In the genomic region with DNA sequence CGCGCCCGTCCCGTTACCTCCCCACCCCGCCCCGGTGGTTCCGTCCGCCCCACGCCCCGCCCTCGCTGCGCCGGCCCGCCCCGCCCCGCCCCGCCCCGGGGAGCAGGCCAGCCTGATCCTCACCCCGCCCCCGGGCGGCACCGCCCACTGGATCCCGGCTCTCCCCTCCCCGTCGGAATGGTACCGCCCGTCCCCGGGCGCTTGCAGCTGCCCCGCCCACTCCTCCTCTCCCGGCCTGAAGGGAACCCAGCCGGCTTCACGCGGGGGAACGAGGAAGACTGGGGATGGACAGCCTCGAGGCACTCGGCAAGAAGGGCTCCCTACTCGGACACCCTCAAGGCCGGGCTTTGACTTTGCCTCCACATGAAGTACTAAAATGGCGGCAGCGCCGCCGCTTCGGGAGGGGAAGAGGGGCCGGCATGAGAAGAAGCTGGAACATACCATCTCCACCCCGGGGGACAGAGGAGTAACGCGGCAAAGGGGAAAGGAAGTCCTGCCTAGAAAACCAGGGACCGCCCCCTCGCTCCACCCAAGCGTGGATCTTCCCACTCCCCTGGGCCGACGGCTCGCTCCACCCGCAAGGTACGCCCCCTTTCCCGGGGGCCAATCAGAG, we compare ENCODE assay signal across 8 mouse cellular contexts. TPM values are rescaled to one million over a fixed set of nuclear protein-coding genes. Genes with fewer than 3 reads are reported as not detected.
A peak's percentile ranks its signal among the peaks of the same experiment; 100 is the strongest.
DNase-seq lines count a peak whose midpoint lies in the region; ATAC-seq and TF ChIP-seq lines count a peak whose summit lies in the region.

No protein-coding gene starts in this region.

- H3K79me2 ChIP-seq in C2C12 (ENCODE audit: control insufficient read depth, insufficient read depth) (peaks cover 47% of the 10 kb centered on the region), myocyte (ENCODE audit: control insufficient read depth, insufficient read depth) (peaks cover 44% of the 10 kb centered on the region)
- H3K79me2 ChIP-seq in liver, adult 2 months (ENCODE audit: control insufficient read depth, insufficient read depth, low read length), result peaks cover 32% of the 10 kb centered on the region

- H3ac ChIP-seq in C2C12 (ENCODE audit: control insufficient read depth, insufficient read length, low read depth), result peak overlapping the region; percentile 83
- H3ac ChIP-seq in myocyte (ENCODE audit: control insufficient read depth, insufficient read length), result peak overlapping the region; percentile 57

- no peak for TF ChIP-seq CTCF in C2C12 (IDR thresholded peaks at IDR 0.05; ENCODE audit: control insufficient read depth, insufficient read depth, insufficient read length)
- TF ChIP-seq CTCF in brain, embryonic 14.5 days (IDR thresholded peaks at IDR 0.05; ENCODE audit: borderline replicate concordance, extremely low read depth, insufficient read depth, insufficient read length), result no peak
- no peak for TF ChIP-seq CTCF in liver, adult 2 months (IDR thresholded peaks at IDR 0.05; ENCODE audit: low read depth, low read length)

- peak; percentile 100 for DNase-seq in brain, embryonic 14.5 days (ENCODE audit: low read depth)
- peak; percentile 97 for DNase-seq in liver, adult 2 months (ENCODE audit: extremely low read depth, low read depth, low spot score)
- DNase-seq in splenic B cell, adult 2 months (ENCODE audit: low read depth, low spot score), result peak; percentile 95

- under 1% methylated on average over 48 of the region's 57 CpGs for WGBS in heart, embryonic 11.5 days (ENCODE audit: insufficient replicate concordance)
- WGBS in kidney, embryonic 16.5 days, result 0% methylated on average over 46 of the region's 57 CpGs
- 1% methylated on average over 53 of the region's 57 CpGs for WGBS in liver, adult 2 months

- H3K27ac ChIP-seq in heart, embryonic 11.5 days (ENCODE audit: low read depth, low read length), result peak overlapping the region; percentile 91
- H3K27ac ChIP-seq in kidney, embryonic 16.5 days (ENCODE audit: low read length), result peak overlapping the region; percentile 96
- peak overlapping the region; percentile 95 for H3K27ac ChIP-seq in liver, adult 2 months (replicated peaks; ENCODE audit: insufficient read depth, low read depth, low read length)

- H3K79me3 ChIP-seq in C2C12 (ENCODE audit: low read depth), result peaks cover 44% of the 10 kb centered on the region

- peaks cover 43% of the 10 kb centered on the region for H3K4me1 ChIP-seq in erythroblast, embryonic 14.5 days (ENCODE audit: control insufficient read depth)
- H3K4me1 ChIP-seq in heart, embryonic 11.5 days (ENCODE audit: control insufficient read depth, insufficient read depth, low read length), result peaks cover 18% of the 10 kb centered on the region
- H3K4me1 ChIP-seq in kidney, embryonic 16.5 days (ENCODE audit: insufficient read depth, low read length), result peaks cover 29% of the 10 kb centered on the region
- peaks cover 17% of the 10 kb centered on the region for H3K4me1 ChIP-seq in liver, adult 2 months (ENCODE audit: control insufficient read depth, insufficient read depth, low read length)

- H3K4me3 ChIP-seq in C2C12 (ENCODE audit: insufficient read depth, poor library complexity, severe bottlenecking), result peak overlapping the region; percentile 83
- H3K4me3 ChIP-seq in erythroblast, embryonic 14.5 days (replicated peaks), result peak overlapping the region; percentile 91
- H3K4me3 ChIP-seq in heart, embryonic 11.5 days (ENCODE audit: low read depth, low read length), result peak overlapping the region; percentile 74
- H3K4me3 ChIP-seq in kidney, embryonic 16.5 days (ENCODE audit: low read length), result peak overlapping the region; percentile 64
- peak overlapping the region; percentile 97 for H3K4me3 ChIP-seq in liver, adult 2 months (ENCODE audit: insufficient read depth, low read depth, low read length)
- peak overlapping the region; percentile 44 for H3K4me3 ChIP-seq in myocyte

- H3K36me3 ChIP-seq in C2C12 (ENCODE audit: control insufficient read depth, insufficient read depth) (peaks cover 39% of the 10 kb centered on the region), myocyte (ENCODE audit: control insufficient read depth, insufficient read depth) (peaks cover 6% of the 10 kb centered on the region)
- H3K36me3 ChIP-seq in erythroblast, embryonic 14.5 days (ENCODE audit: control insufficient read depth), result peaks cover 39% of the 10 kb centered on the region
- H3K36me3 ChIP-seq in heart, embryonic 11.5 days (ENCODE audit: control insufficient read depth, insufficient read depth, low read length), result peaks cover 5% of the 10 kb centered on the region
- peaks cover 25% of the 10 kb centered on the region; the same call in 1 of the 2 replicates for H3K36me3 ChIP-seq in kidney, embryonic 16.5 days (ENCODE audit: insufficient read depth, low read length)
- peaks cover 8% of the 10 kb centered on the region for H3K36me3 ChIP-seq in liver, adult 2 months (ENCODE audit: control insufficient read depth, insufficient read depth, low read length)
- peaks cover 4% of the 10 kb centered on the region for H3K36me3 ChIP-seq in splenic B cell, adult 2 months (ENCODE audit: control insufficient read depth, insufficient read depth, low read length, poor library complexity, severe bottlenecking)

- no peak for TF ChIP-seq POLR2A in brain, embryonic 14.5 days (IDR thresholded peaks at IDR 0.05; ENCODE audit: borderline replicate concordance, extremely low read depth, insufficient read depth, insufficient read length, poor library complexity, severe bottlenecking)
- TF ChIP-seq POLR2A in liver, adult 2 months (IDR thresholded peaks at IDR 0.05; ENCODE audit: extremely low read depth, insufficient read depth, low read length), result no peak
- no peak for TF ChIP-seq POLR2A in myocyte (IDR thresholded peaks at IDR 0.05; ENCODE audit: insufficient read length, low read depth)

- H3K4me2 ChIP-seq in heart, embryonic 11.5 days, result peak overlapping the region; percentile 92
- H3K4me2 ChIP-seq in kidney, embryonic 16.5 days (replicated peaks; ENCODE audit: low read depth, low read length), result peak overlapping the region; percentile 87
- peak overlapping the region; percentile 86 for H3K4me2 ChIP-seq in myocyte (ENCODE audit: low read depth)

- H3K27me3 ChIP-seq in C2C12 (ENCODE audit: control insufficient read depth, insufficient read depth, insufficient read length) (no peaks in the 10 kb centered on the region), myocyte (ENCODE audit: control insufficient read depth, insufficient read depth, insufficient read length) (no peaks in the 10 kb centered on the region)
- no peaks in the 10 kb centered on the region for H3K27me3 ChIP-seq in erythroblast, embryonic 14.5 days (ENCODE audit: control insufficient read depth)
- H3K27me3 ChIP-seq in heart, embryonic 11.5 days (ENCODE audit: control insufficient read depth, insufficient read depth, low read length), result no peaks in the 10 kb centered on the region
- no peaks in the 10 kb centered on the region for H3K27me3 ChIP-seq in kidney, embryonic 16.5 days (ENCODE audit: insufficient read depth, low read length)
- H3K27me3 ChIP-seq in liver, adult 2 months (ENCODE audit: control insufficient read depth, insufficient read depth, low read length), result no peaks in the 10 kb centered on the region
- no peaks in the 10 kb centered on the region for H3K27me3 ChIP-seq in splenic B cell, adult 2 months (ENCODE audit: control insufficient read depth, insufficient read depth, low read length, poor library complexity, severe bottlenecking)

- no peaks in the 10 kb centered on the region for H3K9me3 ChIP-seq in erythroblast, embryonic 14.5 days (ENCODE audit: control insufficient read depth, low read length)
- H3K9me3 ChIP-seq in heart, embryonic 11.5 days (replicated peaks; ENCODE audit: control insufficient read depth, low read length), result no peaks in the 10 kb centered on the region
- no peaks in the 10 kb centered on the region for H3K9me3 ChIP-seq in kidney, embryonic 16.5 days (ENCODE audit: low read length)

- H3K9ac ChIP-seq in heart, embryonic 11.5 days (ENCODE audit: low read depth, low read length), result peak overlapping the region; percentile 92
- H3K9ac ChIP-seq in kidney, embryonic 16.5 days (replicated peaks; ENCODE audit: low read length), result peak overlapping the region; percentile 88
- peak overlapping the region; percentile 93 for H3K9ac ChIP-seq in liver, adult 2 months (ENCODE audit: low read depth, low read length)

- ATAC-seq in heart, embryonic 11.5 days (replicated peaks; ENCODE audit: insufficient number of reproducible peaks, low FRiP score, low TSS enrichment), result peak; percentile 92
- ATAC-seq in kidney, embryonic 16.5 days (ENCODE audit: low FRiP score, low TSS enrichment), result peak; percentile 96

RNA-seq across cellular contexts. Expression of gene Pip4k2b, which starts 0.3 kb away (rescaled TPM):
- 28.3 TPM for polyA plus RNA-seq in C2C12 (2012; fragmentation: generic; extraction: Trizol)
- polyA plus RNA-seq in brain, embryonic 14.5 days (2012; rRNA removed), result 68.5 and 92.5 TPM in 2 replicates
- polyA plus RNA-seq in erythroblast, embryonic 14.5 days (2012), result 0.17 and 0.28 TPM in 2 replicates
- polyA plus RNA-seq in heart, embryonic 11.5 days (2014; fragmentation: Nextera tagmentation; extraction: Ambion mirVana), result 0.70 and 1.2 TPM in 2 replicates
- 1.7 and 1.8 TPM in 2 replicates for polyA plus RNA-seq in kidney, embryonic 16.5 days (2015; fragmentation: Nextera tagmentation; extraction: Ambion mirVana)
- total RNA-seq in liver, adult 2 months (2014; rRNA removed), result 4.1 and 5.5 TPM in 2 replicates
- 10.8 and 11.0 TPM in 2 replicates for polyA plus RNA-seq in liver, adult 2 months (2012; rRNA removed)
- 30.1 TPM for polyA plus RNA-seq in myocyte (2012; fragmentation: generic; extraction: Trizol)

RNA-seq across cellular contexts. Expression of gene Cwc25, which starts 21.5 kb away (rescaled TPM):
- polyA plus RNA-seq in C2C12 (2012; fragmentation: generic; extraction: Trizol) (8.7 TPM), myocyte (2012; fragmentation: generic; extraction: Trizol) (8.9 TPM)
- 19.7 and 21.2 TPM in 2 replicates for polyA plus RNA-seq in brain, embryonic 14.5 days (2012; rRNA removed)
- 1.2 and 1.3 TPM in 2 replicates for polyA plus RNA-seq in erythroblast, embryonic 14.5 days (2012)
- polyA plus RNA-seq in heart, embryonic 11.5 days (2014; fragmentation: Nextera tagmentation; extraction: Ambion mirVana), result 9.2 and 9.9 TPM in 2 replicates
- 15.1 and 18.4 TPM in 2 replicates for polyA plus RNA-seq in kidney, embryonic 16.5 days (2015; fragmentation: Nextera tagmentation; extraction: Ambion mirVana)
- 5.8 and 6.8 TPM in 2 replicates for total RNA-seq in liver, adult 2 months (2014; rRNA removed)
- 6.2 and 6.3 TPM in 2 replicates for polyA plus RNA-seq in liver, adult 2 months (2012; rRNA removed)

RNA-seq across cellular contexts. Expression of gene 1700001P01Rik, which starts 30.9 kb away (rescaled TPM):
- polyA plus RNA-seq in C2C12 (2012; fragmentation: generic; extraction: Trizol) (0.14 TPM), myocyte (2012; fragmentation: generic; extraction: Trizol) (0.07 TPM)
- polyA plus RNA-seq in brain, embryonic 14.5 days (2012; rRNA removed), result 0.46 and 0.69 TPM in 2 replicates
- not detected in 2 replicates for polyA plus RNA-seq in erythroblast, embryonic 14.5 days (2012)
- polyA plus RNA-seq in heart, embryonic 11.5 days (2014; fragmentation: Nextera tagmentation; extraction: Ambion mirVana), result 0.38 TPM in 1 of 2 replicates, not detected in the other
- polyA plus RNA-seq in kidney, embryonic 16.5 days (2015; fragmentation: Nextera tagmentation; extraction: Ambion mirVana), result 0.27 and 0.31 TPM in 2 replicates
- total RNA-seq in liver, adult 2 months (2014; rRNA removed), result not detected in 2 replicates
- polyA plus RNA-seq in liver, adult 2 months (2012; rRNA removed), result not detected in 2 replicates

RNA-seq across cellular contexts. Expression of gene Rpl23, which starts 37.4 kb away (rescaled TPM):
- polyA plus RNA-seq in C2C12 (2012; fragmentation: generic; extraction: Trizol), result 1,391 TPM
- polyA plus RNA-seq in brain, embryonic 14.5 days (2012; rRNA removed), result 396 and 444 TPM in 2 replicates
- 22.6 and 32.2 TPM in 2 replicates for polyA plus RNA-seq in erythroblast, embryonic 14.5 days (2012)
- polyA plus RNA-seq in heart, embryonic 11.5 days (2014; fragmentation: Nextera tagmentation; extraction: Ambion mirVana), result 461 and 517 TPM in 2 replicates
- 428 and 460 TPM in 2 replicates for polyA plus RNA-seq in kidney, embryonic 16.5 days (2015; fragmentation: Nextera tagmentation; extraction: Ambion mirVana)
- total RNA-seq in liver, adult 2 months (2014; rRNA removed), result 240 and 283 TPM in 2 replicates
- 68.5 and 71.4 TPM in 2 replicates for polyA plus RNA-seq in liver, adult 2 months (2012; rRNA removed)
- 1,321 TPM for polyA plus RNA-seq in myocyte (2012; fragmentation: generic; extraction: Trizol)

RNA-seq across cellular contexts. Expression of gene Psmb3, which starts 41.6 kb away (rescaled TPM):
- polyA plus RNA-seq in C2C12 (2012; fragmentation: generic; extraction: Trizol), result 690 TPM
- polyA plus RNA-seq in brain, embryonic 14.5 days (2012; rRNA removed), result 356 and 525 TPM in 2 replicates
- 2.3 and 8.3 TPM in 2 replicates for polyA plus RNA-seq in erythroblast, embryonic 14.5 days (2012)
- polyA plus RNA-seq in heart, embryonic 11.5 days (2014; fragmentation: Nextera tagmentation; extraction: Ambion mirVana), result 416 and 447 TPM in 2 replicates
- polyA plus RNA-seq in kidney, embryonic 16.5 days (2015; fragmentation: Nextera tagmentation; extraction: Ambion mirVana), result 478 and 503 TPM in 2 replicates
- total RNA-seq in liver, adult 2 months (2014; rRNA removed), result 281 and 313 TPM in 2 replicates
- polyA plus RNA-seq in liver, adult 2 months (2012; rRNA removed), result 299 and 334 TPM in 2 replicates
- polyA plus RNA-seq in myocyte (2012; fragmentation: generic; extraction: Trizol), result 694 TPM

Comparison
In these comparisons a context has a peak if more than half of its experiments do, and no peak if none do; other contexts are left out.
1. Peak in every context shown above with its lines: DNase-seq, ATAC-seq, H3K4me3 ChIP-seq and H3K27ac ChIP-seq.
2. H3K4me3 ChIP-seq: peak in every context shown above with its lines; median percentile 97 in liver, adult 2 months; 91 in erythroblast, embryonic 14.5 days; 83 in C2C12; 74 in heart, embryonic 11.5 days; 64 in kidney, embryonic 16.5 days; 44 in myocyte.